Mouse (Mus musculus): ENCODE measurements around the gene Tbc1d22a. TPM values are rescaled to one million over a fixed set of nuclear protein-coding genes. Genes with fewer than 3 reads are reported as not detected.
A peak's percentile ranks its signal among the peaks of the same experiment; 100 is the strongest.

The Tbc1d22a gene
- total and polyA plus RNA-seq, 2 experiments from 2014 or later, result 13.9 to 19.8 TPM

GRCm38 (mm10) chr15:86346606-86347005 lies 132.3 kb downstream of the Tbc1d22a start:
- DNase-seq (ENCODE audit: low spot score), result peak; percentile 61
- no peak overlapping the region for H3K4me2 ChIP-seq (ENCODE audit: low read depth, low read length, poor library complexity, severe bottlenecking)
- no peaks in the 10 kb centered on the region for H3K27me3 ChIP-seq (ENCODE audit: insufficient read depth, low read length)
- H3K9me3 ChIP-seq (ENCODE audit: low read length), result no peaks in the 10 kb centered on the region
- 58% methylated on average over 3 of the region's 3 CpGs for WGBS
- no peak overlapping the region for H3K9ac ChIP-seq (replicated peaks; ENCODE audit: low read length, poor library complexity, severe bottlenecking)
- H3K4me3 ChIP-seq (ENCODE audit: low read depth, low read length), result no peak overlapping the region
- TF ChIP-seq CTCF (IDR thresholded peaks at IDR 0.05), result peak; percentile 10; the same call in 1 of the 2 replicates
- no peak for ATAC-seq (ENCODE audit: low FRiP score)
- H3K36me3 ChIP-seq (ENCODE audit: insufficient read depth, low read length), result no peaks in the 10 kb centered on the region
- no peak overlapping the region for H3K27ac ChIP-seq (ENCODE audit: low read depth, low read length)
- H3K4me1 ChIP-seq (ENCODE audit: insufficient read depth, low read length), result 0 out of 2 replicates have a peak, but pooled peaks cover 5% of the 10 kb centered on the region

- H3K4me2 ChIP-seq (ENCODE audit: low read depth, low read length, poor library complexity, severe bottlenecking), result no peak overlapping the region
- no peak for TF ChIP-seq CTCF (IDR thresholded peaks at IDR 0.05)
- WGBS, result 90% methylated on average over 2 of the region's 2 CpGs
- no peak overlapping the region for H3K4me3 ChIP-seq (ENCODE audit: low read depth, low read length)
- no peaks in the 10 kb centered on the region for H3K4me1 ChIP-seq (ENCODE audit: insufficient read depth, low read length)
- H3K9me3 ChIP-seq (ENCODE audit: low read length), result no peaks in the 10 kb centered on the region
- no peak overlapping the region for H3K27ac ChIP-seq (ENCODE audit: low read depth, low read length)
- no peaks in the 10 kb centered on the region for H3K36me3 ChIP-seq (ENCODE audit: insufficient read depth, low read length)
- no peak overlapping the region for H3K9ac ChIP-seq (replicated peaks; ENCODE audit: low read length, poor library complexity, severe bottlenecking)
- no peaks in the 10 kb centered on the region for H3K27me3 ChIP-seq (ENCODE audit: insufficient read depth, low read length)
- DNase-seq (ENCODE audit: low spot score) (no peak), ATAC-seq (ENCODE audit: low FRiP score) (no peak)
Measured at GRCm38 (mm10) chr15:86354932-86355331, 140.7 kb downstream of the Tbc1d22a start.

- Histone ChIP-seq H3K27ac (ENCODE audit: low read depth, low read length) (no peak overlapping the region), H3K9ac (replicated peaks; ENCODE audit: low read length, poor library complexity, severe bottlenecking) (no peak overlapping the region), H3K4me1 (ENCODE audit: insufficient read depth, low read length) (no peaks in the 10 kb centered on the region), H3K4me3 (ENCODE audit: low read depth, low read length) (no peak overlapping the region), H3K36me3 (ENCODE audit: insufficient read depth, low read length) (no peaks in the 10 kb centered on the region), H3K9me3 (ENCODE audit: low read length) (no peaks in the 10 kb centered on the region), H3K4me2 (ENCODE audit: low read depth, low read length, poor library complexity, severe bottlenecking) (no peak overlapping the region), H3K27me3 (ENCODE audit: insufficient read depth, low read length) (no peaks in the 10 kb centered on the region)
- 78% methylated on average over 2 of the region's 2 CpGs for WGBS
- TF ChIP-seq CTCF (IDR thresholded peaks at IDR 0.05), result no peak
- ATAC-seq (ENCODE audit: low FRiP score) (no peak), DNase-seq (ENCODE audit: low spot score) (no peak)
Measured at GRCm38 (mm10) chr15:86355857-86356256, 141.6 kb downstream of the Tbc1d22a start.

GRCm38 (mm10) chr15:86360376-86360775 lies 146.1 kb downstream of the Tbc1d22a start:
- ATAC-seq (ENCODE audit: low FRiP score) (no peak), DNase-seq (ENCODE audit: low spot score) (no peak)
- no peak overlapping the region for H3K27ac ChIP-seq (ENCODE audit: low read depth, low read length)
- WGBS, result 47% methylated on average over 3 of the region's 3 CpGs
- no peak for TF ChIP-seq CTCF (IDR thresholded peaks at IDR 0.05)
- H3K4me1 ChIP-seq (ENCODE audit: insufficient read depth, low read length), result peaks cover 6% of the 10 kb centered on the region; the same call in 1 of the 2 replicates
- no peak overlapping the region for H3K4me2 ChIP-seq (ENCODE audit: low read depth, low read length, poor library complexity, severe bottlenecking)
- no peak overlapping the region for H3K4me3 ChIP-seq (ENCODE audit: low read depth, low read length)
- H3K9ac ChIP-seq (replicated peaks; ENCODE audit: low read length, poor library complexity, severe bottlenecking), result no peak overlapping the region
- H3K27me3 ChIP-seq (ENCODE audit: insufficient read depth, low read length), result no peaks in the 10 kb centered on the region
- no peaks in the 10 kb centered on the region for H3K36me3 ChIP-seq (ENCODE audit: insufficient read depth, low read length)
- H3K9me3 ChIP-seq (ENCODE audit: low read length), result no peaks in the 10 kb centered on the region

- H3K36me3 ChIP-seq (ENCODE audit: insufficient read depth, low read length), result no peaks in the 10 kb centered on the region
- WGBS, result 76% methylated on average over 10 of the region's 10 CpGs
- ATAC-seq (ENCODE audit: low FRiP score), result no peak
- no peaks in the 10 kb centered on the region for H3K27me3 ChIP-seq (ENCODE audit: insufficient read depth, low read length)
- H3K9ac ChIP-seq (replicated peaks; ENCODE audit: low read length, poor library complexity, severe bottlenecking), result no peak overlapping the region
- H3K4me3 ChIP-seq (ENCODE audit: low read depth, low read length), result no peak overlapping the region
- DNase-seq (ENCODE audit: low spot score), result peak; percentile 62
- no peak overlapping the region for H3K27ac ChIP-seq (ENCODE audit: low read depth, low read length)
- peaks cover 9% of the 10 kb centered on the region; the same call in 1 of the 2 replicates for H3K4me1 ChIP-seq (ENCODE audit: insufficient read depth, low read length)
- no peak overlapping the region for H3K4me2 ChIP-seq (ENCODE audit: low read depth, low read length, poor library complexity, severe bottlenecking)
- no peaks in the 10 kb centered on the region for H3K9me3 ChIP-seq (ENCODE audit: low read length)
- no peak for TF ChIP-seq CTCF (IDR thresholded peaks at IDR 0.05)
Measured at GRCm38 (mm10) chr15:86362306-86363150, 148.3 kb downstream of the Tbc1d22a start.

GRCm38 (mm10) chr15:86363841-86364295 lies 149.6 kb downstream of the Tbc1d22a start:
- ATAC-seq (ENCODE audit: low FRiP score), result no peak

More at GRCm38 (mm10) chr15:86363841-86364295, 149.6 kb downstream of the Tbc1d22a start:
- H3K4me1 ChIP-seq (ENCODE audit: insufficient read depth, low read length), result peaks cover 9% of the 10 kb centered on the region; the same call in 1 of the 2 replicates
- 58% methylated on average over 4 of the region's 4 CpGs for WGBS
- no peak overlapping the region for H3K27ac ChIP-seq (ENCODE audit: low read depth, low read length)
- H3K4me2 ChIP-seq (ENCODE audit: low read depth, low read length, poor library complexity, severe bottlenecking), result no peak overlapping the region
- TF ChIP-seq CTCF (IDR thresholded peaks at IDR 0.05), result no peak
- no peaks in the 10 kb centered on the region for H3K36me3 ChIP-seq (ENCODE audit: insufficient read depth, low read length)
- DNase-seq (ENCODE audit: low spot score), result no peak
- no peak overlapping the region for H3K9ac ChIP-seq (replicated peaks; ENCODE audit: low read length, poor library complexity, severe bottlenecking)
- no peak overlapping the region for H3K4me3 ChIP-seq (ENCODE audit: low read depth, low read length)
- no peaks in the 10 kb centered on the region for H3K27me3 ChIP-seq (ENCODE audit: insufficient read depth, low read length)
- no peaks in the 10 kb centered on the region for H3K9me3 ChIP-seq (ENCODE audit: low read length)
